Mouse (Mus musculus) olfactory bulb, adult 2 months (tissue): ENCODE data around the gene Spata48. TPM values are rescaled to one million over a fixed set of nuclear protein-coding genes. Genes with fewer than 3 reads are reported as not detected.

Source experiments
- H3K27ac ChIP-seq: fragments of 200-500 bp; 2 replicates; pipeline ENCODE4 v1.5.1; 2012; ENCODE audit warnings: low read depth, low read length; ENCODE audit not compliant: insufficient read depth
- H3K4me1 ChIP-seq: fragments of 200-500 bp; 2 replicates; pipeline ENCODE4 v1.6.1; 2012; ENCODE audit warnings: low read length; ENCODE audit not compliant: control insufficient read depth, insufficient read depth
- H3K4me3 ChIP-seq: fragments of 200-500 bp; 2 replicates; pipeline ENCODE4 v1.5.1; 2012; ENCODE audit warnings: mild to moderate bottlenecking, low read depth, low read length, moderate library complexity; ENCODE audit not compliant: insufficient read depth
- CTCF ChIP-seq: fragments of 200-500 bp; IDR thresholded peaks from 2 replicates; pipeline ENCODE4 v1.5.1; 2012; ENCODE audit warnings: low read depth, mild to moderate bottlenecking, low read length, moderate library complexity; ENCODE audit not compliant: insufficient read depth
- POLR2A ChIP-seq: fragments of 200-500 bp; IDR thresholded peaks from 2 replicates; pipeline ENCODE4 v1.6.1; 2012; ENCODE audit warnings: mild to moderate bottlenecking, low read depth, low read length, moderate library complexity; ENCODE audit not compliant: insufficient read depth
- WGBS: fragments of 180-500 bp; shearing (Covaris S2); methylation state at CpG from one replicate; pipeline ENCODE4 v1.1.7; 2018; 5-methylcytosine and 5-hydroxymethylcytosine counted together
- polyA plus RNA-seq: library from polyadenylated mRNA; stranded (reverse); fragments of >200 nt; gene quantifications from 2 replicates; pipeline ENCODE4 v1.2.4, GENCODE M21; 2012; ENCODE audit warnings: low replicate concordance; ENCODE audit not compliant: missing spikeins, insufficient read depth, insufficient read length

Gene Spata48
- polyA plus RNA-seq, 1 experiment = not detected

DNA sequence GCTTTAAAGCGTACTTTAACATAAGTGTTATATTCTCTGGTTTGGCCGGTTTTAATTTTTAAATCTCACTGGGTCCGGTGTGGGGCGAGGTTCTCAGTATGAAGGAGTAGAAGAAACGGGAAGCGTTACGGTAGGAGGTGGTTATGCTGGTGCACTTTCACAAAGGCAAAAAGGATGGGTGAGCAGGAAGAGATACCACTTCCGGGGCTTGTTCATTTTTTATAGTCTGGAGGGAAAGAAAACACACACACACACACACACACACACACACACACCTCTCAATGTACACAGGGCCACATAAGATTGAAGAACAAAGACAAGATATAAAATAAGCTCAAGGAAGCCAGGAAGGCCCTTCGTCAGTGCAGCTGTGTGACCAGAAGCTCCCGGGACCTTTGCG, 66.9 kb downstream of the Spata48 start:
- 87% methylated on average over 11 of the region's 11 CpGs for WGBS
- H3K27ac ChIP-seq = no peak overlapping the region
- TF ChIP-seq CTCF = no peak
- TF ChIP-seq POLR2A = no peak
- H3K4me3 ChIP-seq = no peak overlapping the region
- H3K4me1 ChIP-seq = no peaks in the 10 kb centered on the region

DNA sequence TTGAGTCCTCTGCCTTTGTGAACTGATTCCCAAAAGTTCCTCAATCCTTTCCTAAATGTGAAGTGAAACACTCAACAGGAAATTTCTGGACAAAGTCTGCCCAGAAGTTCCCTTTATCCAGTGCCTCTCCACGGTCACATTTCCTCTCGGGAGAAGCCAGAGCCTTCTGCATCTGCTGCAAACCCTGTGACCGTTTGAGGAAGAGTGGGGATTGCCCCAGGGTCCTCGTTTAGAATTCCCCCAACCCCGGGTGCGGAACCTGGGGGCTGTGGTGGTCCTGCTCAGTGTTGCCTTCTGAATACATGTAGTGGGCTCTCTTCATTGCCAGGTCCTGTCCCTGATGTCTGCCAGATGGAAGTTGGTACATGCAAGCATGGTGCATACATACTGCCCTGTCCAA, 67.3 kb downstream of the Spata48 start:
- no peaks in the 10 kb centered on the region for H3K4me1 ChIP-seq
- WGBS = 65% methylated on average over 6 of the region's 6 CpGs
- TF ChIP-seq CTCF (no peak), POLR2A (no peak)
- H3K27ac ChIP-seq = no peak overlapping the region
- H3K4me3 ChIP-seq = no peak overlapping the region

DNA sequence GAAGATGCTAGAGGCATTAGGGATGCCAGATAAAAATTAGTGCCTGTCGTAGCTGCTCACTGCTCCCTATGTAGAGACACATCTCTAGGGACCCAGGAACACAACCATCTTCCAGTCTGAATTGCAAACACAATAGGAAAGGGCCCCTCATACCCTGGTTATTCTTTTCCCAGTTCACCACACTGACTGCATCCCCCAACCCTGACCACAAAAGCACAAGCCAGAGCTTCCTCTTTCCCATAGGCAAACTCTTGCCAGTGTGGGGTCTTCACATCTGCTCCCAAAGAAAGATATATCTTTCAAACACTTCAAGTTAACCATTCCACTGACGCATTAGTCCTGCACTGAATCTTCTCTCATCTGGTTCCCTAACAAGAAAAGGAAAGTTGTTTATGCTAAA, 68.2 kb downstream of the Spata48 start:
- Histone ChIP-seq H3K4me3 (no peak overlapping the region), H3K27ac (no peak overlapping the region), H3K4me1 (no peaks in the 10 kb centered on the region)
- TF ChIP-seq POLR2A (no peak), CTCF (no peak)
- WGBS = 87% methylated on average over 2 of the region's 2 CpGs

GRCm38 (mm10) chr11:11536295-11536694, 74.4 kb downstream of the Spata48 start:
- Histone ChIP-seq H3K4me1 (no peaks in the 10 kb centered on the region), H3K27ac (no peak overlapping the region), H3K4me3 (no peak overlapping the region)
- 82% methylated on average over 1 of the region's 1 CpGs for WGBS
- TF ChIP-seq POLR2A = no peak

- Histone ChIP-seq H3K27ac (no peak overlapping the region), H3K4me3 (no peak overlapping the region), H3K4me1 (no peaks in the 10 kb centered on the region)
- TF ChIP-seq POLR2A (no peak), CTCF (no peak)
- WGBS = 86% methylated on average over 3 of the region's 3 CpGs
Observed at GRCm38 (mm10) chr11:11545948-11546347, 84.1 kb downstream of the Spata48 start.

- 82% methylated on average over 7 of the region's 7 CpGs for WGBS
- TF ChIP-seq POLR2A = no peak
- TF ChIP-seq CTCF = no peak
- no peak overlapping the region for H3K27ac ChIP-seq
Observed at GRCm38 (mm10) chr11:11546903-11547511, 85.1 kb downstream of the Spata48 start.

DNA sequence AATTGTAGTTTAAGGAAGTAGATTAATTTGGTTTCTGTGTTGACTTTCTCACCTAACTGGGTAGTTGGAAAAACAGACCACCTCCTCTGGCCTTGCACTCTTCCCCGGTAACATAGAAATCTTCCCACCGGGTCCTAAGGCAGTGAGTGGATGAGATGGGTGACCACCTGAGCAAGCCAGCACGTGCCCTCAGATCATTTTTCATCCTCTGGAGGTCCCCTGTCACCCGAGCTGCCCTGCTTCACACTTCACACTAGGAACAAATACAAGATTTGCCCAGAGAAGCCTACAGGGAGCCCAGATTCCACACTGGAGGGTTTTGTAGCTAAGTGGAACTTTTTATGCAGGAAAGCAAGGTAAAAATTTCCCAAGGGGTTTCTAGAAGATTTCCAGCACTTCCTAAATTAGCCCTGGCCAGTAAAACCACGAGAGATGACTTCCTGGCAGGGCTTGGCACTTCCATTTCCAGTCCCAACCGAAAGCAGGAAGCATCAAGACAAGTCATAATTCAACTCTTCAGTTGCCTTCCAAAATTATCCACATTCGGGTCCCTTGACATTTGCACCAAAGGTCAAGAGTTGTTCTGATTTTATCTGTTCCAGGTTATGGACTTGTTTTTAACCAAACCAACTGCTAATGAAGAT, 85.8 kb downstream of the Spata48 start:
- no peaks in the 10 kb centered on the region for H3K4me1 ChIP-seq
- no peak overlapping the region for H3K4me3 ChIP-seq
- TF ChIP-seq POLR2A (no peak), CTCF (no peak)
- WGBS = 78% methylated on average over 7 of the region's 7 CpGs
- H3K27ac ChIP-seq = no peak overlapping the region

More at GRCm38 (mm10) chr11:11546903-11547511, 85.1 kb downstream of the Spata48 start:
- H3K4me1 ChIP-seq = no peaks in the 10 kb centered on the region
- no peak overlapping the region for H3K4me3 ChIP-seq

DNA sequence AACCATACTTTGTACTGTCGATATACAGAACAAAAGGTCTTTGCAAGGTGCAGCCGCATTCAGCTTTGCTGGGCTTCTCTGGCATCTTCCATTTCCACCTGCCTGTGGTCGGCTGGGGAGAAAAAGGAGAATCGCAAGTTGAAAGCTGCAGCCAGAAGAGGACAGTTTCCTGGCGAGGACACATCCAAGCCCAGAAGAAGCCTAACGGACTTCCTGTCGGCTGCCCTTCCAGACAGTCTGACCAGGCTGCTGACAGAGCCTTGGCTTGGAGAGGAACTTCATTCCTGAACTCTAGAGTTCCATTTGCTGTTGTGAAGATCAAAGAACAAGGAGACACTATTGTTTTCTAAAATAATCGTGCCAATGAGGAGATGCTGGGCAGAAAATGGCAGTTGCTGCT, 93.7 kb downstream of the Spata48 start:
- Histone ChIP-seq H3K4me3 (no peak overlapping the region), H3K27ac (no peak overlapping the region), H3K4me1 (no peaks in the 10 kb centered on the region)
- TF ChIP-seq CTCF (no peak), POLR2A (no peak)
- WGBS = 77% methylated on average over 8 of the region's 8 CpGs

DNA sequence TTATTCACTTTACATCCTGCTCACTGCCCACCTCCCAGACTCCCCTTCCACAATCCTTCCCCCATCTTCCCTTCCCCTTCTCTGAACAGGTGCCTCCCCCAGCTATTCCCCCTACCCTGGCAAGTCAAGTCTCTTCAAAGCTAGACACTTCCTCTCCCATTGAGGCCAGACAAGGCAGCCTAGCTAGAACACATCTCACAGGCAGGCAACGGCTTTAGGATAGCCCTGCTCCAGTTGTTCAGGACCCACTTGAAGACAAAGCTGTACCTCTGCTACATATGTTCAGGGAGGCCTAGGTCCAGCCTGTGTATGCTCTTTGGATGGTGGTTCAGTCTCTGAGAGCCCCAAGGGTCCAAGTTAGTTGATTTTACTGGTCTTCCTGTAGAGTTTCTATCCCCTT, 94.3 kb downstream of the Spata48 start:
- 88% methylated on average over 1 of the region's 1 CpGs for WGBS
- H3K4me3 ChIP-seq = no peak overlapping the region
- no peaks in the 10 kb centered on the region for H3K4me1 ChIP-seq
- H3K27ac ChIP-seq = no peak overlapping the region
- TF ChIP-seq CTCF = no peak
- no peak for TF ChIP-seq POLR2A
